Mouse (Mus musculus) lung, embryonic 16.5 days (tissue): Measurements from ENCODE around the gene Rftn1. TPM values are rescaled to one million over a fixed set of nuclear protein-coding genes. Genes with fewer than 3 reads are reported as not detected.
A peak's percentile ranks its signal among the peaks of the same experiment; 100 is the strongest.

Experiments used
- ATAC-seq: fragments of 200-750 bp; cut with Nextera tagmentation; 2 replicates; pipeline ENCODE4 v1.8.0; 2017; ENCODE audit warnings: low read depth, mild to moderate bottlenecking, moderate library complexity
- H3K27ac ChIP-seq: fragments of 300-500 bp; sonication (generic); 2 replicates; pipeline ENCODE4 v1.5.1; 2014; ENCODE audit warnings: mild to moderate bottlenecking, control low read depth, low read length
- H3K27me3 ChIP-seq: fragments of 300-500 bp; sonication (generic); 2 replicates; pipeline ENCODE4 v1.6.1; 2014; ENCODE audit warnings: low read depth, low read length, mixed read lengths; ENCODE audit not compliant: control insufficient read depth, insufficient read depth
- H3K36me3 ChIP-seq: fragments of 300-500 bp; sonication (generic); 2 replicates; pipeline ENCODE4 v1.6.1; 2014; ENCODE audit warnings: low read length; ENCODE audit not compliant: control insufficient read depth, insufficient read depth
- H3K4me1 ChIP-seq: fragments of 300-500 bp; sonication (generic); replicated peaks from 2 replicates; pipeline ENCODE4 v1.6.1; 2014; ENCODE audit warnings: low read length, mixed read lengths; ENCODE audit not compliant: control insufficient read depth, insufficient read depth
- H3K4me2 ChIP-seq: fragments of 300-500 bp; sonication (generic); 2 replicates; pipeline ENCODE4 v1.6.1; 2014; ENCODE audit warnings: low read depth, low read length, control low read depth
- H3K4me3 ChIP-seq: fragments of 300-500 bp; sonication (generic); 2 replicates; pipeline ENCODE4 v1.5.1; 2014; ENCODE audit warnings: mild to moderate bottlenecking, low read length, control low read depth
- H3K9ac ChIP-seq: fragments of 300-500 bp; sonication (generic); 2 replicates; pipeline ENCODE4 v1.6.1; 2014; ENCODE audit warnings: low read length, control low read depth
- H3K9me3 ChIP-seq: fragments of 300-500 bp; sonication (generic); 2 replicates; pipeline ENCODE4 v1.6.1; 2016; ENCODE audit warnings: low read length; ENCODE audit not compliant: control insufficient read depth
- WGBS: fragments of 180-500 bp; shearing (Covaris S2); extraction: QIAGEN DNeasy Blood & Tissue Kit; methylation state at CpG from one replicate; pipeline ENCODE4 v1.1.7; 2014; 5-methylcytosine and 5-hydroxymethylcytosine counted together
- polyA plus RNA-seq: library from polyadenylated mRNA; unstranded; fragments of >200 nt; fragmentation: Nextera tagmentation; extraction: Ambion mirVana; gene quantifications from 2 replicates; pipeline ENCODE4 v1.2.1, GENCODE M21; 2015

Rftn1 gene
- 18.2 and 21.0 TPM in 2 replicates for polyA plus RNA-seq

- H3K4me3 ChIP-seq = peak within 1 kb of the TSS; percentile 65
- 2% methylated on average over 62 of the region's 79 CpGs for WGBS
- peak; percentile 74 for ATAC-seq
- H3K4me2 ChIP-seq = peak within 1 kb of the TSS; percentile 97
- H3K9ac ChIP-seq = peak within 1 kb of the TSS; percentile 79
- H3K9me3 ChIP-seq = no peaks in the 10 kb centered on the region
- no peaks in the 10 kb centered on the region for H3K36me3 ChIP-seq
- H3K27ac ChIP-seq = no peak within 1 kb of the TSS
- H3K27me3 ChIP-seq = peaks cover 5% of the 10 kb centered on the region
- H3K4me1 ChIP-seq = no peaks in the 10 kb centered on the region; the same call in 1 of the 2 replicates
Observed at GRCm38 (mm10) chr17:50190131-50191015, at the start of gene Rftn1. Gene Rftn1 (minus strand): TSS chr17:50190674.

- no peak for ATAC-seq
- no peaks in the 10 kb centered on the region for H3K36me3 ChIP-seq
- H3K27ac ChIP-seq = no peak overlapping the region
- WGBS = 54% methylated on average over 11 of the region's 11 CpGs
- H3K4me2 ChIP-seq = no peak overlapping the region
- H3K9ac ChIP-seq = no peak overlapping the region
- no peak overlapping the region for H3K4me3 ChIP-seq
- peaks cover 2% of the 10 kb centered on the region; the same call in 1 of the 2 replicates for H3K27me3 ChIP-seq
- no peaks in the 10 kb centered on the region for H3K4me1 ChIP-seq
- no peaks in the 10 kb centered on the region for H3K9me3 ChIP-seq
Observed at GRCm38 (mm10) chr17:50237818-50238610, 47.5 kb upstream of the Rftn1 start.

GRCm38 (mm10) chr17:50237436-50237709, 46.9 kb upstream of the Rftn1 start:
- no peak overlapping the region for H3K4me3 ChIP-seq
- H3K9me3 ChIP-seq = no peaks in the 10 kb centered on the region
- 5% methylated on average over 8 of the region's 8 CpGs for WGBS
- no peaks in the 10 kb centered on the region for H3K36me3 ChIP-seq
- peak; percentile 77 for ATAC-seq
- H3K9ac ChIP-seq = no peak overlapping the region
- H3K4me1 ChIP-seq = peaks cover 3% of the 10 kb centered on the region; the same call in 1 of the 2 replicates
- peaks cover 2% of the 10 kb centered on the region; the same call in 1 of the 2 replicates for H3K27me3 ChIP-seq
- H3K4me2 ChIP-seq = no peak overlapping the region
- no peak overlapping the region for H3K27ac ChIP-seq

GRCm38 (mm10) chr17:50236702-50237435, 46.4 kb upstream of the Rftn1 start:
- WGBS = 52% methylated on average over 9 of the region's 9 CpGs
- no peaks in the 10 kb centered on the region for H3K36me3 ChIP-seq
- H3K4me3 ChIP-seq = no peak overlapping the region
- H3K9me3 ChIP-seq = no peaks in the 10 kb centered on the region
- peaks cover 3% of the 10 kb centered on the region; the same call in 1 of the 2 replicates for H3K4me1 ChIP-seq
- H3K9ac ChIP-seq = no peak overlapping the region
- no peak overlapping the region for H3K4me2 ChIP-seq
- H3K27me3 ChIP-seq = peaks cover 2% of the 10 kb centered on the region; the same call in 1 of the 2 replicates
- no peak overlapping the region for H3K27ac ChIP-seq
- ATAC-seq = no peak

GRCm38 (mm10) chr17:50235943-50236701, 45.6 kb upstream of the Rftn1 start:
- no peak for ATAC-seq
- Histone ChIP-seq H3K4me3 (no peak overlapping the region), H3K27ac (no peak overlapping the region), H3K27me3 (peaks cover 2% of the 10 kb centered on the region; the same call in 1 of the 2 replicates), H3K36me3 (no peaks in the 10 kb centered on the region), H3K9me3 (no peaks in the 10 kb centered on the region), H3K4me2 (no peak overlapping the region), H3K4me1 (peaks cover 3% of the 10 kb centered on the region; the same call in 1 of the 2 replicates), H3K9ac (no peak overlapping the region)
- 64% methylated on average over 13 of the region's 13 CpGs for WGBS

- H3K9me3 ChIP-seq = no peaks in the 10 kb centered on the region
- no peak overlapping the region for H3K27ac ChIP-seq
- peaks cover 3% of the 10 kb centered on the region; the same call in 1 of the 2 replicates for H3K4me1 ChIP-seq
- no peak overlapping the region for H3K4me3 ChIP-seq
- no peaks in the 10 kb centered on the region for H3K36me3 ChIP-seq
- H3K27me3 ChIP-seq = peaks cover 2% of the 10 kb centered on the region; the same call in 1 of the 2 replicates
- no peak overlapping the region for H3K4me2 ChIP-seq
- 88% methylated on average over 5 of the region's 5 CpGs for WGBS
- ATAC-seq = no peak
- no peak overlapping the region for H3K9ac ChIP-seq
Observed at GRCm38 (mm10) chr17:50233956-50234355, 43.5 kb upstream of the Rftn1 start.

- no peak overlapping the region for H3K4me3 ChIP-seq
- WGBS = 73% methylated on average over 11 of the region's 11 CpGs
- H3K9me3 ChIP-seq = no peaks in the 10 kb centered on the region
- H3K36me3 ChIP-seq = no peaks in the 10 kb centered on the region
- H3K9ac ChIP-seq = no peak overlapping the region
- H3K4me2 ChIP-seq = no peak overlapping the region
- H3K27me3 ChIP-seq = peaks cover under 1% of the 10 kb centered on the region; the same call in 1 of the 2 replicates
- no peak for ATAC-seq
- H3K4me1 ChIP-seq = peaks cover 3% of the 10 kb centered on the region; the same call in 1 of the 2 replicates
- no peak overlapping the region for H3K27ac ChIP-seq
Observed at GRCm38 (mm10) chr17:50232821-50233220, 42.3 kb upstream of the Rftn1 start.

GRCm38 (mm10) chr17:50231206-50231605, 40.7 kb upstream of the Rftn1 start:
- peaks cover 3% of the 10 kb centered on the region; the same call in 1 of the 2 replicates for H3K4me1 ChIP-seq
- H3K4me3 ChIP-seq = no peak overlapping the region
- no peak for ATAC-seq
- no peak overlapping the region for H3K4me2 ChIP-seq
- H3K36me3 ChIP-seq = no peaks in the 10 kb centered on the region
- WGBS = 86% methylated on average over 8 of the region's 8 CpGs
- no peak overlapping the region for H3K27ac ChIP-seq
- H3K27me3 ChIP-seq = no peaks in the 10 kb centered on the region
- no peak overlapping the region for H3K9ac ChIP-seq
- H3K9me3 ChIP-seq = no peaks in the 10 kb centered on the region
